Mouse (Mus musculus) bone marrow, adult 2 months (tissue): ENCODE data around the gene Scgb3a1.

Experiments used
- CTCF ChIP-seq: fragments of 200-500 bp; IDR thresholded peaks from 2 replicates; pipeline ENCODE4 v1.5.1; 2011; ENCODE audit warnings: low read length, control low read depth; ENCODE audit not compliant: control insufficient read depth, insufficient read depth
- POLR2A ChIP-seq: fragments of 200-500 bp; IDR thresholded peaks from 2 replicates; pipeline ENCODE4 v1.6.1; 2011; ENCODE audit warnings: low read depth, mild to moderate bottlenecking, control low read depth, low read length, borderline replicate concordance; ENCODE audit not compliant: control insufficient read depth

GRCm38 (mm10) chr11:49655501-49655900 is 7.9 kb upstream of the Scgb3a1 start:
- TF ChIP-seq CTCF (no peak), POLR2A (no peak)
